Mouse (Mus musculus): ENCODE measurements around the gene Agrp. TPM values are rescaled to one million over a fixed set of nuclear protein-coding genes. Genes with fewer than 3 reads are reported as not detected.

Agrp gene
- total RNA-seq, 1 experiment: 0.71 TPM

GRCm38 (mm10) chr8:105640511-105640910 lies 3.3 kb upstream of the Agrp start:
- H3K9ac ChIP-seq (ENCODE audit: insufficient read depth, low read depth, low read length, poor library complexity, severe bottlenecking): no peak overlapping the region
- TF ChIP-seq ZC3H11A (IDR thresholded peaks at IDR 0.05; ENCODE audit: borderline replicate concordance, low read depth, low read length) (no peak), MAFK (IDR thresholded peaks at IDR 0.05; ENCODE audit: insufficient read depth, low read depth, low read length) (no peak), CHD2 (IDR thresholded peaks at IDR 0.05; ENCODE audit: low read depth, low read length) (no peak)
- peaks cover 5 to 6% of the 10 kb centered on the region in 2 experiments; a peak in 2 of 4 replicates for H3K4me1 ChIP-seq (ENCODE audit: control insufficient read depth in 2 of 2, insufficient read depth in 2 of 2, low read length in 2 of 2, poor library complexity in 1 of 2)
- no peak overlapping the region for H3K4me3 ChIP-seq (ENCODE audit: insufficient read depth in 1 of 2, low read depth in 1 of 2, low read length in 2 of 2, poor library complexity in 1 of 2, severe bottlenecking in 1 of 2)
- in situ Hi-C loops (cut with MboI; ENCODE audit: low sequenced_read_pairs in 2 of 2, unreplicated experiment in 2 of 2): no loop called here
- no peaks in the 10 kb centered on the region for H3K9me3 ChIP-seq (ENCODE audit: control insufficient read depth, insufficient read depth, low read depth, low read length)
- no peak for DNase-seq (ENCODE audit: low read depth, low spot score)
- H3K27ac ChIP-seq (ENCODE audit: insufficient read depth, low read depth, low read length, poor library complexity, severe bottlenecking): no peak overlapping the region
- peaks cover 3% of the 10 kb centered on the region for H3K36me3 ChIP-seq (ENCODE audit: control insufficient read depth, insufficient read depth, low read length, poor library complexity, severe bottlenecking)

- TF ChIP-seq HCFC1 (IDR thresholded peaks at IDR 0.05; ENCODE audit: borderline replicate concordance, insufficient read depth, low read length) (no peak), ZNF384 (IDR thresholded peaks at IDR 0.05; ENCODE audit: low read depth, low read length) (no peak), CHD2 (IDR thresholded peaks at IDR 0.05; ENCODE audit: low read depth, low read length) (no peak), MAFK (IDR thresholded peaks at IDR 0.05; ENCODE audit: insufficient read depth, low read depth, low read length) (no peak), ZC3H11A (IDR thresholded peaks at IDR 0.05; ENCODE audit: borderline replicate concordance, low read depth, low read length) (no peak)
- no peaks in the 10 kb centered on the region for H3K9me3 ChIP-seq (ENCODE audit: control insufficient read depth, insufficient read depth, low read depth, low read length)
- in situ Hi-C loops (cut with MboI; ENCODE audit: low sequenced_read_pairs in 2 of 2, unreplicated experiment in 2 of 2): no loop called here
Observed at GRCm38 (mm10) chr8:105639835-105640234, 2.6 kb upstream of the Agrp start.

DNA sequence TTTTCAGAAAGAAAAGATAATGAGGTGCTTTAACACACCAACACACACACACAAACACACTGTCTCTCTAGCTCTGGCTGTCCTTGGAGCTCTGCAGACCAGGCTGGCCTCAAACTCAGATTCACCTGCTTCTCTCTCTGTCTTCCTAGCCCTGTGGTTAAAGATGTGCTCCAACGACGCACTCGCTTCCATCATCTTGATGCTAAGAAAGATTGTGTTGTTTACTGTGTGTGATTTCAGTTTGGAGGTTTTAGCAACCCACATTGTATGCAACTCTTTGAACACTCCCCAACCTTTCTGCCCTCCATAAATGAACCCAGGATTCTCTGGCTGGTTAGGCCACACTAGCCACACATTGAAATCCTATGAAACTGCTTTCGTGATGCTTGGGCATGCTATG lies 1.3 kb upstream of the Agrp start:
- H3K36me3 ChIP-seq (ENCODE audit: control insufficient read depth, insufficient read depth, low read length, poor library complexity, severe bottlenecking): no peaks in the 10 kb centered on the region
- H3K9ac ChIP-seq (ENCODE audit: insufficient read depth, low read depth, low read length, poor library complexity, severe bottlenecking): peak overlapping the region; percentile 53; the same call in 1 of the 2 replicates
- TF ChIP-seq CHD2 (IDR thresholded peaks at IDR 0.05; ENCODE audit: low read depth, low read length) (no peak), MAFK (IDR thresholded peaks at IDR 0.05; ENCODE audit: insufficient read depth, low read depth, low read length) (no peak), HCFC1 (IDR thresholded peaks at IDR 0.05; ENCODE audit: borderline replicate concordance, insufficient read depth, low read length) (no peak), ZNF384 (IDR thresholded peaks at IDR 0.05; ENCODE audit: low read depth, low read length) (no peak), ZC3H11A (IDR thresholded peaks at IDR 0.05; ENCODE audit: borderline replicate concordance, low read depth, low read length) (no peak)
- in situ Hi-C loops (cut with MboI; ENCODE audit: low sequenced_read_pairs in 2 of 2, unreplicated experiment in 2 of 2): no loop called here
- H3K27ac ChIP-seq (ENCODE audit: insufficient read depth, low read depth, low read length, poor library complexity, severe bottlenecking): no peak overlapping the region
- H3K4me1 ChIP-seq (ENCODE audit: control insufficient read depth in 2 of 2, insufficient read depth in 2 of 2, low read length in 2 of 2, poor library complexity in 1 of 2): peaks cover 6 to 7% of the 10 kb centered on the region in 2 experiments; a peak in 2 of 4 replicates
- H3K9me3 ChIP-seq (ENCODE audit: control insufficient read depth, insufficient read depth, low read depth, low read length): no peaks in the 10 kb centered on the region
- no peak for DNase-seq (ENCODE audit: low read depth, low spot score)
- no peak overlapping the region for H3K4me3 ChIP-seq (ENCODE audit: insufficient read depth in 1 of 2, low read depth in 1 of 2, low read length in 2 of 2, poor library complexity in 1 of 2, severe bottlenecking in 1 of 2)

More at GRCm38 (mm10) chr8:105639835-105640234, 2.6 kb upstream of the Agrp start:
- H3K4me3 ChIP-seq (ENCODE audit: insufficient read depth in 1 of 2, low read depth in 1 of 2, low read length in 2 of 2, poor library complexity in 1 of 2, severe bottlenecking in 1 of 2): no peak overlapping the region
- H3K27ac ChIP-seq (ENCODE audit: insufficient read depth, low read depth, low read length, poor library complexity, severe bottlenecking): no peak overlapping the region
- H3K4me1 ChIP-seq (ENCODE audit: control insufficient read depth in 2 of 2, insufficient read depth in 2 of 2, low read length in 2 of 2, poor library complexity in 1 of 2): peaks cover 6 to 7% of the 10 kb centered on the region in 2 experiments; a peak in 2 of 4 replicates
- DNase-seq (ENCODE audit: low read depth, low spot score): no peak
- no peak overlapping the region for H3K9ac ChIP-seq (ENCODE audit: insufficient read depth, low read depth, low read length, poor library complexity, severe bottlenecking)
- H3K36me3 ChIP-seq (ENCODE audit: control insufficient read depth, insufficient read depth, low read length, poor library complexity, severe bottlenecking): peaks cover 3% of the 10 kb centered on the region

- no peaks in the 10 kb centered on the region for H3K36me3 ChIP-seq (ENCODE audit: control insufficient read depth, insufficient read depth, low read length, poor library complexity, severe bottlenecking)
- H3K9ac ChIP-seq (ENCODE audit: insufficient read depth, low read depth, low read length, poor library complexity, severe bottlenecking): peak overlapping the region; percentile 99
- H3K9me3 ChIP-seq (ENCODE audit: control insufficient read depth, insufficient read depth, low read depth, low read length): no peaks in the 10 kb centered on the region
- H3K4me1 ChIP-seq (ENCODE audit: control insufficient read depth in 2 of 2, insufficient read depth in 2 of 2, low read length in 2 of 2, poor library complexity in 1 of 2): peaks cover 6 to 7% of the 10 kb centered on the region in 2 experiments; a peak in 2 of 4 replicates
- no peak for DNase-seq (ENCODE audit: low read depth, low spot score)
- TF ChIP-seq HCFC1 (IDR thresholded peaks at IDR 0.05; ENCODE audit: borderline replicate concordance, insufficient read depth, low read length) (no peak), MAFK (IDR thresholded peaks at IDR 0.05; ENCODE audit: insufficient read depth, low read depth, low read length) (no peak)
- H3K27ac ChIP-seq (ENCODE audit: insufficient read depth, low read depth, low read length, poor library complexity, severe bottlenecking): peak overlapping the region; percentile 98; the same call in 1 of the 2 replicates
- H3K4me3 ChIP-seq (ENCODE audit: insufficient read depth in 1 of 2, low read depth in 1 of 2, low read length in 2 of 2, poor library complexity in 1 of 2, severe bottlenecking in 1 of 2): peak overlapping the region; percentile 97 to 100
- in situ Hi-C loops (cut with MboI; ENCODE audit: low sequenced_read_pairs in 2 of 2, unreplicated experiment in 2 of 2): no loop called here
Observed at GRCm38 (mm10) chr8:105637601-105638041, 428 bp upstream of the Agrp start.

All from ES-E14 (cell line).